Mouse (Mus musculus) testis, postnatal 10 days (tissue): ENCODE measurements around the gene Gm17657.

Source experiments
- DNase-seq: peaks from one replicate; pipeline ENCODE4 v3.0.0; 2021; ENCODE audit warnings: low spot score

Gm17657 gene

GRCm38 (mm10) chr17:29549543-29550428, at the start of gene Gm17657, which contains the start of gene Tbc1d22b:
TSS of gene Gm17657 (minus strand) at chr17:29549638.
TSS of gene Tbc1d22b (plus strand) at chr17:29549785.
- peak; percentile 96 for DNase-seq

- DNase-seq: no peak
These were observed 49.6 kb upstream of the Gm17657 start for GRCm38 (mm10) chr17:29599051-29599450.

- no peak for DNase-seq
These were observed 47.3 kb upstream of the Gm17657 start for GRCm38 (mm10) chr17:29596771-29597132.

GRCm38 (mm10) chr17:29595891-29596770, 46.7 kb upstream of the Gm17657 start:
- no peak for DNase-seq

GRCm38 (mm10) chr17:29589221-29589898, 39.9 kb upstream of the Gm17657 start:
- no peak for DNase-seq

GRCm38 (mm10) chr17:29586921-29587320, 37.5 kb upstream of the Gm17657 start:
- DNase-seq: no peak

GRCm38 (mm10) chr17:29585446-29585845, 36.0 kb upstream of the Gm17657 start:
- DNase-seq: no peak

- DNase-seq: no peak
These were observed 35.3 kb upstream of the Gm17657 start for GRCm38 (mm10) chr17:29584737-29585136.

GRCm38 (mm10) chr17:29584306-29584705, 34.9 kb upstream of the Gm17657 start:
- no peak for DNase-seq

- DNase-seq: no peak
These were observed 34.1 kb upstream of the Gm17657 start for GRCm38 (mm10) chr17:29583569-29583968.

GRCm38 (mm10) chr17:29579579-29580126, 30.2 kb upstream of the Gm17657 start:
- DNase-seq: no peak

- no peak for DNase-seq
These were observed 20.4 kb upstream of the Gm17657 start for GRCm38 (mm10) chr17:29569831-29570230.

GRCm38 (mm10) chr17:29568435-29568834, 19.0 kb upstream of the Gm17657 start:
- no peak for DNase-seq

- no peak for DNase-seq
These were observed 16.1 kb upstream of the Gm17657 start for GRCm38 (mm10) chr17:29565521-29565920.

- no peak for DNase-seq
These were observed 9.0 kb upstream of the Gm17657 start for GRCm38 (mm10) chr17:29558476-29558875.

- DNase-seq: no peak
These were observed 7.5 kb upstream of the Gm17657 start for GRCm38 (mm10) chr17:29556893-29557292.

- no peak for DNase-seq
These were observed 7.0 kb upstream of the Gm17657 start for GRCm38 (mm10) chr17:29556456-29556855.

- no peak for DNase-seq
These were observed 4.7 kb upstream of the Gm17657 start for GRCm38 (mm10) chr17:29554176-29554575.

- no peak for DNase-seq
These were observed 2.8 kb upstream of the Gm17657 start, which contains the start of gene Tmem217 for GRCm38 (mm10) chr17:29552162-29552732. TSS of gene Tmem217 (minus strand) at chr17:29552385.

- DNase-seq: no peak
These were observed 1.6 kb upstream of the Gm17657 start for GRCm38 (mm10) chr17:29551019-29551418.

- DNase-seq: no peak
These were observed 444 bp downstream of the Gm17657 start for GRCm38 (mm10) chr17:29548994-29549393.
